Mouse (Mus musculus) thymus, adult 2 months (tissue): Measurements from ENCODE around the gene Zfp710.

ENCODE experiments used
- CTCF ChIP-seq: fragments of 200-500 bp; IDR thresholded peaks from 2 replicates; pipeline ENCODE4 v1.5.1; 2012; ENCODE audit warnings: mild to moderate bottlenecking, control low read depth, low read length, moderate library complexity, borderline replicate concordance; ENCODE audit not compliant: control insufficient read depth, poor library complexity, insufficient read depth; ENCODE audit errors: extremely low read depth
- POLR2A ChIP-seq: fragments of 200-500 bp; IDR thresholded peaks from 2 replicates; pipeline ENCODE4 v1.6.1; 2012; ENCODE audit warnings: mild to moderate bottlenecking, low read length, control low read depth, moderate library complexity; ENCODE audit not compliant: control insufficient read depth, poor library complexity, insufficient read depth; ENCODE audit errors: extremely low read depth

DNA sequence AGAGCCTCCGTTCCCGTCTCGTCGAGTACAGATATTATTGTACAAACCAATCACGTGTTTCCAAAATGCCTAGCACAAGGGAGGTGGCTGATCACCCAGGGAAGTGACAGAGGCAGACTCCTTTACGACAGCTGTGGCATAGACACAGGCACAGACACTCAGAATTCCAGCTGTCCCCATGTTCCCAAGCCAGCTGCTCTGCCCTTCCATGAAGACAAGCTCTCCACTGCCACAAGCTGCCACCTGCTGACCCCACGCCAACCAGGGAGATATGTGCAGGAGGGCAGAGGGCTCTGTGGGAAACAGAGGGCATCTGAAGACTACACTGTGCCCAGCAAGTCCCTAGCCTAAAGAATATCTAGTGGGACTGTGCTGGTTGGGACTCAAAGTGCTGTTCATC is 37.9 kb upstream of the Zfp710 start:
- TF ChIP-seq CTCF, result no peak
- TF ChIP-seq POLR2A, result no peak
